Mouse (Mus musculus) T-helper 1 cell (primary cell): ENCODE measurements around the gene Slc28a3.

Experiments
- in situ Hi-C: fragments of 300-600 bp; cut with MboI, MseI; formaldehyde crosslinking; loops from one replicate; pipeline ENCODE4 v1.15.1; 2025; ENCODE audit warnings: high pct_unique_total_duplicates

Slc28a3 gene

GRCm38 (mm10) chr13:58560497-58561138 lies 50.1 kb downstream of the Slc28a3 start:
- in situ Hi-C loops, result no loop called here

GRCm38 (mm10) chr13:58558216-58558615 lies 52.5 kb downstream of the Slc28a3 start:
- in situ Hi-C loops, result no loop called here

GRCm38 (mm10) chr13:58556018-58556417 lies 54.7 kb downstream of the Slc28a3 start:
- in situ Hi-C loops, result no loop called here

DNA sequence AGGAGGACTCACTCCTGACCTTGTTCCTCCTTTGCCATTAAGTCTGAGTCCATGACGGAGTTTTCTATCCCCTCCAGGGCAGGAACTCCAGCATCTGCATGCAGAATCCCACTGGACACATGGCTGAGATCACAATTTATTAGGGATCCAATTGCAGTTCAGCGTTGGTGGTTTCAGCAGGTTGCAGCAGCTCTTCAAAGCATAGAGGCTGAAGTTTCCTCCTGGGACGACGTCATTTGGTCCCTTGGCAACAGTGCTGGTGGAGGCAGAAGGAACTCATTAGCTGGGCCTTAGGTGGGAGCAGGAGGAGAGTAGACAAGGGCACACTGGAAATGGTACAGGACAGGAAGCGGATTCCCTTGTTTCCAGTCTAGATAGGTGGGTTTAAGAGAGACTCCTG lies 55.1 kb downstream of the Slc28a3 start:
- in situ Hi-C loops, result no loop called here

DNA sequence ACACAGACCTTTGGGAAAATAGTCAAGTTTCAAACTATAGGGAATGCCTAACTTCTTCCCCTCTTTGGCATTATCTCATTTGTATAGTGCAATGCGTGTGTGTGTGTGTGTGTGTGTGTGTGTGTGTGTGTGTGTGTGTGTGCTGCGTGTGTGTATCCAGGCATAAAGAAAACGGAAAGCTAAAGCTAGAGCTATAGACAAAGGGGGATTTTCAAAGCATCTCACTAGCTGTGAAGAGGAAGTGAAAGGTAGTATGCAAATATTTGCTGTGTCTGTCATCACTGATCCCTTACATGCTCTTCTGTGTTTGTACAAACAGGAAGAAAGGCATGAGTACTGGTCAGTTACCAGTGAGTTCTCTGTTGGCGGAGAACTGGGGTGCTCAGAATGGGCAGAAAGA lies 58.8 kb downstream of the Slc28a3 start:
- in situ Hi-C loops, result no loop called here

- in situ Hi-C loops, result loop anchor here (25.0 kb wide), 1 partner anchor 260 kb away; the partner anchor contains the start of gene Gkap1
Measured at GRCm38 (mm10) chr13:58547570-58547969, 63.1 kb downstream of the Slc28a3 start.

DNA sequence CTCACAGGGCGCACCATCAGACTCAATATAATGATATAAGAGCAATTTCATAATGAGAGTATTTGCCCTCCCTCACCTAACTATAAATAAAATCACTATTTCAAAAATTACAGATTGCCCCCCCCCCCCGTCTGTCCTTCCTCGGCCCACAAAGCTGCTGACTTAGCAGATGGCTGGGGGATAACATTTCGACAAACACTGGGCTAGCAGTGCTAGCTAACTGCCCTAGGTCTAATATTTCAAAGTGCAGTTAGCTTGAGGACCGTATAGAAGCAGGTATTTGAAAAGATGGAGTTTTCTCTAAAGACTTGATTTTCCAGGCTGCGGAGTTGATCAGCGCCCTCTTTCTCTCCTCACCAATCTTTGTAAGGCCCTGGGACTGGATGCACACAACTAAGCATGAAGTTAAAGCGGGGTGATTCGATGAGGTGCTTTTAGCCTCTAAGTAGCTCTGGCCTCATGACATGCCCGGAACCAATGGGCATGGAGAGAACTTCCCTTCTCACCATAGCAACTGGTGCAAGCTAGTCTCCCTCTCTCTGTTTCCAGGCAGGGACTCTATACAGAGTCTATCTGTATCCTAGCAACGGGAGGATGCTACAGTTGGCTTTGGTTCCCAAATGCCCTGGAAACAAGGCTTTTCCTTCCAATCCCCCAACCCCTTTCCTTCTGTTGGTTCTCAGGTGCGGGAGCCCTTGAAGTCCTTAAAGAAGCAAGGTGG lies 66.8 kb downstream of the Slc28a3 start:
- in situ Hi-C loops, result loop anchor here (25.0 kb wide), 1 partner anchor 257 kb away; the partner anchor contains the start of gene Gkap1

DNA sequence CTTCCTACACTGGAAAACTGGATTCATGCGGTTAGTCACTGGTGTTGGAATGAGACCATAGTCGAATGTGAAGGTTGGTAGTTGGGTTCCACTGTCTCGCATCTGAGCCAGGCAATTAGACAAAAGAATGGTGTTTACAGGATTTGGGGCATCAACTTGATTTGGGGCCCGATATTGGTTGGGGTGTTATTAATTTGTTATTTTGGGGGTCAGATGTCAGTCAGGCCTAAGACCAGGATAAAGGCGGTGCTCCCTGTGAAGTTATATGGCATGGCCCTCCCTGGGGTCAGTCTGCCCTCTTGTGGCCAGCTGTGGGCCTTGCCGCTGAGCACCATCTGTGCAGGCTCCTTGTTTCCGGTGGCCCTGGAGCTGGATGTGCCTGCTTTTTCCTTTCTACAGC lies 67.6 kb downstream of the Slc28a3 start:
- in situ Hi-C loops, result loop anchor here (25.0 kb wide), 1 partner anchor 256 kb away; the partner anchor contains the start of gene Gkap1

DNA sequence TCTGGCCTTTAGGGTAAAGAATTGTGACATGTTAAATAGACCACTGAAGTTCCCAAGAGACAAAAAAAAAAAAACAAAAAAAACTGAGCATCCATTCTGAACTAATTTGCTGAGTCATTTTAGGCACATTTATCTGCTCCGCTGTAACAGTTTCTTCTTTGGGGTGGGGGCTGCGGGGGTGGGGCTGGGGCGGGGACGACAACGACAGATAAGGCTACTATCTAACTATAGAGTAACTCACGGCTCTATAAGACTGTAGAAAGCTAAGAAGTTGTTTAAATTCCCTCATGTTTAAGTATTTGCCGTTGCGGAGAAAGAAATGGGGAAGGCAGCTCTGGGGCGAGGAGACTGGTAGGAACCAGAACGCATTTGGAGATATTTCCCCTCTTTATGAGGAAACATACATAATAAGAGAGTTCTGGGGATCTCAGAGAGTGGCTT lies 68.1 kb downstream of the Slc28a3 start:
- in situ Hi-C loops, result loop anchor here (25.0 kb wide), 1 partner anchor 255 kb away; the partner anchor contains the start of gene Gkap1

GRCm38 (mm10) chr13:58542167-58542566 lies 68.5 kb downstream of the Slc28a3 start:
- in situ Hi-C loops, result loop anchor here (25.0 kb wide), 1 partner anchor 255 kb away; the partner anchor contains the start of gene Gkap1

DNA sequence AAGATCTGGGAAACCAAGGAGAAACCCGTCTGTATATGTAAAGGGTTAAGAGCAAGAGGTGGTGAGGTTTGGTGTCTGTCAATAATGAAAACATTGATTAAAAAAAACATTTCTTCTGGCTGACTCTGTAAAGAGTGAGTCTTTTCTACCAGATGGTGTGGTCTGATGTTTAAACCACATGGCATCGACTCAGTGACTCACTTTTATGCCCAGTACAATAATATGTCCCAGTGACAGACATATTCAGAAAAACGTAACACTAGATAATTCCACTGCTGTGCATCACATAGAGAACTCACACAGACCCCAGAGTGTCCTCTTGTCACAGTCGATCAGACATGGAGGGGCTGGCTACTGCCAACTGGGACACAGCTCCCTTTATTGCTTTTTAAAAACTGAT lies 69.1 kb downstream of the Slc28a3 start:
- in situ Hi-C loops, result loop anchor here (25.0 kb wide), 1 partner anchor 254 kb away; the partner anchor contains the start of gene Gkap1

- in situ Hi-C loops, result loop anchor here (25.0 kb wide), 1 partner anchor 252 kb away; the partner anchor contains the start of gene Gkap1
Measured at GRCm38 (mm10) chr13:58538966-58539365, 71.7 kb downstream of the Slc28a3 start.

DNA sequence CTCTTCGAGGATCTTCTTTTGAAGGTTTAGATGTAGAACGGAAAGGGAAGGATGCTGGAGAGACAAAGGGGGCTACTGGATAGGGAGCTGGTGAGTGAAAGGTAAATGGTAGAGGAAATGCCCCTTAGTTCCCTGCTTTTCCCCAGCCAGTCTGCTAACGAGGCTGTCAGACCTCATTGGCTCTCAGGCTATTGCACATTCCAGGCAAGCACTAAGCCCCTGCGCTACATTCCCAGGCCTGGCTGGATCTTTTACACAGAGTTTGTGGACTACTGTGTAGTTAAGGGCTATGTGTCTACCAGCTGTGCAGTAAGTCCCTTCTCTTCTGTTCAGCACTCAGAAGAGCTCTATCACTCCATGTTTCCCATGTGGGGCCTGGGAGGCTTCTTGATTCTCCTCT lies 72.3 kb downstream of the Slc28a3 start:
- in situ Hi-C loops, result loop anchor here (25.0 kb wide), 1 partner anchor 251 kb away; the partner anchor contains the start of gene Gkap1

- in situ Hi-C loops, result loop anchor here (25.0 kb wide), 1 partner anchor 251 kb away; the partner anchor contains the start of gene Gkap1
Measured at GRCm38 (mm10) chr13:58537916-58538233, 72.8 kb downstream of the Slc28a3 start.

DNA sequence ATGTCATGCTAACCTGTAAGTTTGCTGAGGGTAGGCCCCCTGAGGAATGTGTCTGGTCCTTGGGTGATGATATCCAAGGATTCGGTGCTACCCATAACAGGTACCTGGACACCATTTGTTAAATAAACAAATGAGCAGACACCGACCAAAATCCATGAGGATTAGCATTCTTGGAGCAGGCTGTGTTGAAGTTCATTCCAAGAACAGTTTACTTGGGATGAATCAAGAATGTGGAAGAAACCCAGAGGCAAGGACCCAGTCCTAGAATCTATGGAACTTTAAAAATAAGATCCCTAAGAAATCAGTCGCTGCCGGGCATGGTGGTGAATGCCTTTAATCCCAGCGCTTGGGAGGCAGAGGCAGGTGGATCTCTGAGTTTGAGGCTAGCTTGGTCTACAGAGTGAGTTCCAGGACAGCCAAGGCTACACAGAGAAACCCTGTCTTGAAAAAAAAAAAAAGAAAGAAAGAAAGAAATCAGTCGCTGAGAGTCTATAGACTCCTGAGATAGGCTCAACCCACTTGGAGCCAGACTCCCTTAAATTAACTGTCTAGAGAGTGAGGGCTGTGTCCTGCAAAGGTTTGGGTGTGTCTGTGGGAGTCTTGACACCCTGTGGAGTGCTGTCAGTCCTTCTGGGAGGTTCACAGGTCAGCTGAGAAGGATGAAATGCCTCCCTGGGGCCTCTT lies 73.3 kb downstream of the Slc28a3 start:
- in situ Hi-C loops, result loop anchor here (25.0 kb wide), 1 partner anchor 250 kb away; the partner anchor contains the start of gene Gkap1

DNA sequence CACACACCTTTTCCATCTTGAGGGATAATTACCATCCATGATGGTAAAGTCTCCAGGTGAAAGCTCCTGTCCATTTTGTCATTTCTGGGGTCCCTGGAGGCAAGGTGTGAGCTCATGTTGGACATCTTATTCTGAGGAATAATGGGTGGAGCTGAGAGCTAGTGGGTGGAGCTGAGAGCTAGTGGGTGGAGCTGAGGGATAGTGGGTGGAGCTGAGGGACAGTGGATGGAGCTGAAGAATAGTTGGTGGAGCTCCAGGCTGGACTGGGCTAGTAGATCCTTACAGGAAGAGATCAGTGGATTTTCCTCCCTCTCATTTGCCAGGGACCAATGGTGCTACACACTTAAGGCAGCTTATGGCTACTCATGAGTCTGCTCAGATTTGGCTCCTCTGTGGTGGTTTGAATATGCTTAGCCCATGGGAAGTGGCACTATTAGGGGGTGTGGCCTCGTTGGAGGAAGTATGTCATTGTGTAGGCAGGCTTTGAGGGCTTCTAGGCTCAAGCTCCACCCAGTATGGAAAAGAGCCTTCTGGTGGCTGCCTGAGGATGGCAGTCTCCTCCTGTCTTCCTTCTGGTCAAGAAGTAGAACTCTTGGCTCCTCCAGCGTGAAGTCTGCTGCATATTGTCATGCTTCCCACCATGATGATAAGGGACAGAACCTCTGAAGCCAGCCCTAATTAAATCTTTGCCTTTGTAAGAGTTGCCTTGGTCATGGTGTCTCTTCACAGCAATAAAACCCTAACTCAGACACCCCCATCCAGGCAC lies 74.0 kb downstream of the Slc28a3 start:
- in situ Hi-C loops, result loop anchor here (25.0 kb wide), 1 partner anchor 249 kb away; the partner anchor contains the start of gene Gkap1

DNA sequence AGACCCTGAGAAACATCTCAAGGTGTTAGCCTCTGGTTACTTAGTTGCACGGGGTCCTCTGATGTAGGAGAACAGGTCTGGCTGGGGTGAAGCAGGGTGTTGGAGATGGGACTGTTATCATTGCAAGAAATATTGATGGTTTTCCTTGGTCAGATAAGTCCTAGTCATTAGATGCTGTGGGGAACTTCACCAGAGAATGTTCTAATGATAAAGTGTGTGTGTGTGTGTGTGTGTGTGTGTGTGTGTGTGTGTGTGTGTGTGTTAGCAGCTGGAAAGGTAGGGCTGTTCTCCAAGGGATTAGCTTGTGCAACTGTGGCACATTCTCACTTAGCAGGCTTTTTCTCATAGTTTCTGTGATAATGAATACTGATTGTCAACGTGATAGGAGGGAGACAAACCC lies 75.4 kb downstream of the Slc28a3 start:
- in situ Hi-C loops, result loop anchor here (25.0 kb wide), 1 partner anchor 248 kb away; the partner anchor contains the start of gene Gkap1

GRCm38 (mm10) chr13:58534861-58535260 lies 75.8 kb downstream of the Slc28a3 start:
- in situ Hi-C loops, result loop anchor here (25.0 kb wide), 1 partner anchor 248 kb away; the partner anchor contains the start of gene Gkap1

DNA sequence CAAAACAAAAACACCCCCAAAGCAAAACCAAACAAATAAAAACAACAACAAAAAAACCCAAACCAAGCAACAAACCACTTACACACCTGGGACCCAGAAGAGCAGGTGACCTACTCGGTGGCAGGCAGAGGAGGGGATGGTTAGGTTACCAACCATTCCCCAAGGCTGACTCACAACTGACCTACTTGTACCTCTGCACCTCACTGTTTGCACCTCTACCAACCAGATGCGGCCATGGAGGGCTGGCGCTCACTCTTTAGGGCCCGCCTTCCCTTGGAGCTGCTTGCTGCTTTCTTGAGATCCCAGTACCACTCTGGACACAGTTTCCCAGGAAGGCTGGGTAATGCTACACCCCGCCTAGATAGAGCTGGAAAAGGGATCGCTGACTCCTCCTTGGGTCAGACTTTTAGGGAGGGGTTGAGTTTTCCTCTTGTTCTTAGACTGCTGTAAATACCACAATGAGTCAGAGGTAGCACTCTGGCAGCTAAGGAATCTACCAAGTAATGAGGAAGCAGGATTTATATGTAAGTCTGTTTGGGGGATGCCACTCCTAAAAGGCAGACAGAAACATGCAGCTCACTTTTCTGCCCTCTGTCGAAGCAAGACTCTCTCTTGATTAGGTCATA lies 76.3 kb downstream of the Slc28a3 start:
- in situ Hi-C loops, result loop anchor here (25.0 kb wide), 1 partner anchor 247 kb away; the partner anchor contains the start of gene Gkap1

- in situ Hi-C loops, result no loop called here
Measured at GRCm38 (mm10) chr13:58524581-58524980, 86.1 kb downstream of the Slc28a3 start.
